Mouse (Mus musculus) CD4-positive naive resting alpha-beta T cell, adult 57 days (primary cell): ENCODE results near the gene Olfr32. TPM values are rescaled to one million over a fixed set of nuclear protein-coding genes. Genes with fewer than 3 reads are reported as not detected.

Experiments used
- total RNA-seq: library from RNA; stranded (reverse); gene quantifications from one replicate; pipeline ENCODE4 v1.2.4, GENCODE M21; 2023

The Olfr32 gene
- total RNA-seq: not detected

GRCm38 (mm10) chr2:90142196-90142595 is at the start of gene Olfr32:
TSS of gene Olfr32 (minus strand) at chr2:90142296.

GRCm38 (mm10) chr2:90152991-90153390 is 10.9 kb upstream of the Olfr32 start, which contains the start of gene Olfr1270:
TSS of gene Olfr1270 (minus strand) at chr2:90153091.

GRCm38 (mm10) chr2:90121312-90121711 is 20.8 kb downstream of the Olfr32 start, which contains the start of gene Olfr1269:
TSS of gene Olfr1269 (minus strand) at chr2:90121412.

Other genes with a start within 250 kb of the Olfr32 start
- not detected for gene Olfr1258, start 215.0 kb downstream of the Olfr32 start, total RNA-seq
- gene Olfr1259, start 193.6 kb downstream of the Olfr32 start, total RNA-seq: not detected
- not detected for gene Olfr1260, start 168.0 kb downstream of the Olfr32 start, total RNA-seq
- gene Olfr1261, start 151.1 kb downstream of the Olfr32 start, total RNA-seq: not detected
- gene Olfr1262, start 142.2 kb downstream of the Olfr32 start, total RNA-seq: not detected
- gene Olfr1263, start 130.2 kb downstream of the Olfr32 start, total RNA-seq: not detected
- not detected for gene Olfr1264, start 116.7 kb downstream of the Olfr32 start, total RNA-seq
- gene Olfr1265, start 107.0 kb downstream of the Olfr32 start, total RNA-seq: not detected
- gene Olfr140, start 78.7 kb downstream of the Olfr32 start, total RNA-seq: not detected
- not detected for gene Olfr1269, start 20.9 kb downstream of the Olfr32 start, total RNA-seq
- gene Olfr1270, start 10.8 kb upstream of the Olfr32 start, total RNA-seq: not detected
- gene Olfr1506, start 82.2 kb upstream of the Olfr32 start, total RNA-seq: 0.59 TPM
- not detected for gene Olfr142, start 115.3 kb upstream of the Olfr32 start, total RNA-seq
- gene Olfr1271, start 128.7 kb upstream of the Olfr32 start, total RNA-seq: not detected
- gene Olfr1272, start 150.5 kb upstream of the Olfr32 start, total RNA-seq: not detected
- gene Gm13769, start 179.9 kb upstream of the Olfr32 start, total RNA-seq: not detected